Mouse (Mus musculus) thymus, postnatal 4 days (tissue): ENCODE measurements around the gene Ifitm5.

Experiments used
- DNase-seq: peaks from one replicate; pipeline ENCODE4 v3.0.0; 2021

Ifitm5 gene

DNA sequence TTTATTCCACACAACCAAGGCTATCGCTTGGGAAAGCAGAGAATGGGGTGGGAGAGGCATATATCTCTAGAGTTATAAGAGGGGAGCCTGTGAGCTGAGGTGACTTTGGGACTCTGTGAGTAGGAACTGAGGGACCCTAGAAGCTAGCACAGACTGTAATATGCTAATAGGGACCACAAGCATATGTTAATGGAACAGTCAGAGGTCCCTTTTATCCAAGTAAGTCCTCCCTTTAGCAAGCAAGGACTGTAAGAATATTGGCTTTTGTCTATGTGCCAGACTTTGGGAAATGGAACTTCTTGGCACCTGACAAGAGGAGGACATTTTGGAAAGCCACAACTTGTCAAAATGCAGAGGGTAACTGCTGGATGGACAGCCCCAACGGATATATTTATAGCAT lies 11.2 kb downstream of the Ifitm5 start:
- DNase-seq: no peak

DNA sequence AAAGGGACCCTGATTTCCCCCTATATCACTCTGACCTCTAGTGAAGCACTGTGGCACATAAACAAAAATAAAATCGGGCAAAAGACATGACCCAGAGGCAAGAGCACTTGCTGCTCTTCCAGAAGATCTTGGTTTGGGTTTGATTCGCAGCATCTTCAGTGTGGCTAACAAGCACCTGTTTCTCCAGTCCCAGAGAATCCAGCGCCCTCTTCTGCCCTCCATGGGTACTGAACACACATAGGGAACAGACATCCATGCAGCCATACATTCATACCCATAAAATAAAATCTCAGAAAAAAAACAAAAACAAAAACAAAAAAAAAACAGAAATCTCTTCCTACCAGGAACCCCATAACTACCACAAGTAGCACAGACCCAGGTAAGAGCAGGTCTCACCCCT lies 11.7 kb downstream of the Ifitm5 start:
- peak; percentile 58 for DNase-seq

DNA sequence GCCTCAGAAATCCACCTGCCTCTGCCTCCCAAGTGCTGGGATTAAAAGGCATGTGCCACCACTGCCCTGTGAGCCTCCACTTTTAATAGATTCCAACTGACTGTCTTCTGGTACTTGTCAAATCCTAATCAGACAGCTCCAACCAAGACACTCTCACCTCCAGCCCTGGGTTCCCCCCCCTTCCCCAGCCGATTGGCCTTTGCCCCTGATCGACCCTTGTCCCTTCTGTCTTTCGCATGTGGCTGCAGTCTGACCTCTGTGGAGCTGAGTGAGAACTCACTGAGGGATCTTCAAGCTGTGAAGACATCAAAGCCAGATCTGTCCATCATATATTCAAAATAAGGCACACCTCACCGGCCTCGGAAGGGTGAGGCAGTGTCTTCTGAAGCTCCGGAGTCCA lies 22.9 kb downstream of the Ifitm5 start:
- DNase-seq: no peak

DNA sequence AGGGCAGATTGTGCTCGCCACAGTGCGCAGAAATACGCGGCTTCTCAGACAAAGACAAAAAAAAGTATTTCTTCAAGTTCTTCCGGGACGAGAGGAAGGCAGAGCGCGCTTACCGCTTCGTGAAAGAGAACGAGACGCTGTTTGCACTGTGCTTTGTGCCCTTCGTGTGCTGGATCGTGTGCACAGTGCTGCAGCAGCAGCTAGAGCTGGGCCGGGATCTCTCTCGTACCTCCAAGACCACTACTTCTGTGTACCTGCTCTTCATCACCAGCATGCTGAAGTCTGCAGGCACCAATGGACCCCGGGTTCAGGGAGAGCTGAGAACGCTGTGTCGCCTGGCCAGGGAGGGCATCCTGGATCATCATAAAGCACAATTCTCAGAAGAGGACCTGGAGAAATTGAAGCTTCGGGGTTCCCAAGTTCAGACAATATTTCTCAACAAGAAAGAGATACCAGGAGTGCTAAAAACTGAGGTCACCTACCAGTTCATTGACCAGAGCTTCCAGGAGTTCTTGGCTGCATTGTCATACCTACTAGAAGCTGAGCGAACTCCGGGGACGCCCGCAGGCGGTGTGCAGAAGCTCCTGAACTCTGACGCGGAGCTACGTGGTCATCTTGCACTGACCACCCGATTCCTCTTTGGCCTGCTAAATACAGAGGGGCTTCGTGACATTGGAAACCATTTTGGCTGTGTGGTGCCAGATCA lies 26.9 kb downstream of the Ifitm5 start:
- no peak for DNase-seq

DNA sequence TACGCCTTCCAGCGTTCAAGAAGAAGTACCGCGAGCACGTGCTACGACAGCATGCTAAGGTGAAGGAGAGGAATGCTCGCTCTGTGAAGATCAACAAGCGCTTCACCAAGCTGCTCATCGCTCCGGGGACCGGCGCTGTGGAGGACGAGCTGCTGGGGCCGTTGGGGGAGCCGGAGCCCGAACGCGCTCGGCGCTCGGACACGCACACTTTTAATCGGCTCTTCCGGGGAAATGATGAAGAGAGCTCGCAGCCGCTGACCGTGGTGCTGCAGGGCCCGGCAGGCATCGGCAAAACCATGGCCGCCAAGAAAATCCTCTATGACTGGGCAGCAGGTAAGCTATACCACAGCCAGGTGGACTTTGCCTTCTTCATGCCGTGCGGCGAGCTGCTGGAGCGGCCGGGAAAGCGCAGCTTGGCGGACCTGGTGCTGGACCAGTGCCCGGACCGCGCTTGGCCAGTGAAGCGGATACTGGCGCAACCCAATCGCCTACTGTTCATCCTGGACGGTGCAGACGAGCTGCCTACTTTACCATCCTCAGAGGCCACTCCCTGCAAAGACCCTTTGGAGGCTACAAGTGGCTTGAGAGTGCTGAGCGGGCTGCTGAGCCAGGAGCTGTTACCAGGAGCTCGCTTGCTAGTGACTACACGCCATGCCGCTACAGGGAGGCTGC lies 27.6 kb downstream of the Ifitm5 start:
- peak; percentile 47 for DNase-seq

DNA sequence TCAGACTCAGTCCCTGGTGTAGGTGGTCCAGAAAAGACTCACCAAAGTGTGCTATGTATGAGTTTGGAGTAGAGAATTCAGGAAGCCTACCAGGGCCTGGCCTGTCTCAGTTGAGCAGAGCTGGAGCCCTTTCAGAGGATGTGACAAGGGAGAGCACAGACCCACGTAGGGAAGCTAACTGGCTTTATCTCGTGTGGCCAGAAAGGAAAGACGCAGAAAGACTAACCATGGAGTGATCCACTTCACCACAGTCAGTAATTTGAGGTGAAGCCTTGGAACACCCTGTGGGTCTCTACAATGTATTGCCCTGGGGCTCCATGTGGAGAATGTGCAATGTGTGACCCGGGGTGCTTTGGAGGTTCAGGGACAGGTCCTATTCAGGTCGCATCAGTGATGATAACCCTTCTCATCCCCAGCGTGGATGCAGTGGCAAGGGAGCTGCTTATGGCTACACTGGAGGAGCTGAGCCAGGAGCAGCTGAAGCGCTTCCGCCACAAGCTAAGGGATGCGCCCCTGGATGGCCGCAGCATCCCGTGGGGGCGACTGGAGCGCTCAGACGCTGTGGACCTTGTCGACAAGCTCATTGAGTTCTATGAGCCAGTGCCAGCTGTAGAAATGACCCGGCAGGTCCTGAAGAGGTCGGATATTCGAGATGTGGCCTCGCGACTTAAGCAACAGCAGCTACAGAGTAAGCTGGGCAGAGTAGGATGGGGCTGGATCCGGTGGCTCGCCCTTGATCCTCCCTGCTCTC lies 28.7 kb downstream of the Ifitm5 start:
- no peak for DNase-seq

DNA sequence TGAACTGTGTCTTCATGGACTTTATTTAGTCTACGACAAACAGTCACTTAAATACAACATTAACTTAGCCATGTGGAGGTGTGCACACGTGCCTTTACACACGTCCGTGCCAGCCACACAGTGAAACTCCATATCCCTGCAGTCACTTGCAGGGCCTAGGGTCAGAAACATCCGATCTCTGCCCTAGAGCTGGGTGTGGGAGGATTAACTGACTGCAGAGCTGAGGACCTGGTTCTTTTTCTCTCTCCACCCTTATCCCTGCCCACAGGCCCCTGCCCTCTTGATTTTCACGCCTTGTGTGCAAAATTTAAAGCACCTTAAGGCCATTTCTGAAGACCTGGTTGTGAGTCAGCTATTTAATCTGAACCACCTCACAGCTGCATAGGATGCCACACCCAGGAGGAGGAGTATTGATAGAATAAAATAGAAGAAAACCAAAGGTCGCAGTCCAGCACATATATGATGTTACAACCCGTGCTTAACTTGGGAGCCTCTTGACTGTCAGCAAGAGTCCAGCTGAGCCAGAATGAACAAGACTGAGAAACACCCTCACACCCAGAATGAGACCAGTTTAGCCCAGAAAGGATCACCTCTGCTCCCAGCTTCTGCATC lies 29.6 kb downstream of the Ifitm5 start, which contains the start of gene Nlrp6:
TSS of gene Nlrp6 (plus strand) at position 485 of the 612 bp plus-strand sequence.
- DNase-seq: no peak

DNA sequence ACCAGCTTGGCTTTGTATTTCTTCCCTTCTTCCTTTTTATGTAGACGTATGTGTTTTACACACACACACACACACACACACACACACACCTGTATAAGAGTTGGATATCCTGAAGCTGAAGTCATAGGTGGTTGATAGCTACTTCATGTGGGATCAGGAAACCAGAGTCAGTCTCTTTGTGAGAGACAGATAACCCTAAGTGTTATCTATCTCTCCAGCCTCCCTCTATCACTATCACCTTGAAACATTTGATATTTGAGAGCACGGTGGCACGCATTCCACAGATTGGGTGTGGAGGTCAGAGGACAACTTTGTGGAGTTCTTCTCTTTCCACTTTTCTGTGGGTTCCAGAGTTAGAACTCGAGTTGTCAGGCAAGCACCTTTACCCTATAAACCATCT lies 30.2 kb downstream of the Ifitm5 start:
- no peak for DNase-seq

DNA sequence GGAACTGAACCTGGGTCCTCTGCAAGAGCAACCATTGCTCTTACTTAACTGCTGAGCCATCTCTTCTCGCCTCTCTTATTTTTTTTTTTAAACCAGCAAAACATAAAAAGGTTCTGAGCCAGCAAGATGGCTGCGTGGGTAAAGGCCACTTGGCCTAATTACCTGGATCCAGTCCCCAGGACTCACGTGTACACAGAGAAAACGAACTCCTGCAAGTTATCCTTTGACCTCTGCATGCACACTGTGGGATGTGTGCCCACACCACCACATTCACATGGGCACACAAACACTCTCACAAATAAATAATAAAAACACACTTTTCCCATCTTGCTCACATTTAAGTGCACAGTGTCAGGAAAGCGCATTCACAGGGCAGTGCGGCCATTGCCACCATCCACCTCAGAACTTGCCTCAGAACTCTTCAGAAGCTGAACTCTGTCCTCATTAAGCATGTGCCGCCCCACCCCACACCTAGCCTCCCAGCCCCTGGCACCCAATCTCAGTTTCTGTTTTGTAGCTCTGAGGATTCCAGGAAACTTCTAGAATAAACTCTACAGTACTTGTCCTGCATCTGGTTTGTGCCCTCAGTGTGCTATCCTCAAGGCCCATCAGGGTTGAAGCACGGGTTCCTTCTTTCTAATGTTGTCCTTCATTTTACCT lies 35.9 kb downstream of the Ifitm5 start:
- no peak for DNase-seq

DNA sequence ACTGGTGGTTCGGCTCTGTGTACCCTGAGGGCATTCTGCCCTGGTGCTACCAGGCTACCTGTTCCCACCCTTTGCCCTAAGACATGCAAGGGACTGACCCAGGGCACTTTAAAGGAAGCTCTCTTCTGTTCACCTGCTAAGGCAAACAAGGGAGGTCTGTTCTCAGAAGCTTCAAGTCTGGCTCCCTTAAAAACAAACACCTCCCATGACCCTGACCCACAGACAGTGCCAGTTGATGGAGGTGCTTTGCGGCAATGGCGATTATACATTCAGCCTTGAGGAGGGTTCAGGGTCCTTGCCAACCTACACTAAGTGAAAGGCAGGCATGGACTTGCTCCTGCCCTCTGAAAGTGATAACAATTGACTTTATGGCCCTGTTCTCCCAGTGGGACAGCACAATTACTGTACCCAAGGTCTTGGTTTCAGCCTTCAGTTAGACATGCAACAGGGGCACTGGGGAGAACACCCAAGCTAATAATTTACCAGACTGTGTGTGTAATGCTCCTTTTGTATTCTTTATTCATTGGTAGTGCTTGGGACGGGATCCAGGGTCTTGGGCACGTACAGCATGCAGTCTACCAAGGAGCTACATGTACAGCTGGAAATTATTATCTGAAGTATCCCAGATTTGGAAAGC lies 37.1 kb downstream of the Ifitm5 start:
- DNase-seq: no peak

DNA sequence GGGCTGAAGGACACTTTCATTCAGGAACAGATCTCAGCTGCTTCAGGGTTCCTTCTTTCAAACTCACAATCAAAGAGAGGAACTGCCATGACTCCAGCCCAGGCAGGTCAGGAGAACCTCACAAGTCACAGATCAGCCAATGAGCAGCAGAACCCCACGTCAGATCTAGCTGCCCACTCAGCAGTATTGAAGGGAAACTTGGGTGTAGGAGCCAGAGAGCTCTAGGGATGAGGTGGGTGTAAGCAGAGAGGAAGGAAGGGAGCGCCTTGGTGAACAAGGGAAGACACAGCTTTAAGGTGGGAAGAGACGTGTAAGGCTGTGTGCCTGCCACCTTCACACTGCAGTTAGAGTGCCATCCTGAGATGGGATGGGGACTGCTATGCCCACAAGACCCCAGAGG lies 37.8 kb downstream of the Ifitm5 start:
- no peak for DNase-seq

DNA sequence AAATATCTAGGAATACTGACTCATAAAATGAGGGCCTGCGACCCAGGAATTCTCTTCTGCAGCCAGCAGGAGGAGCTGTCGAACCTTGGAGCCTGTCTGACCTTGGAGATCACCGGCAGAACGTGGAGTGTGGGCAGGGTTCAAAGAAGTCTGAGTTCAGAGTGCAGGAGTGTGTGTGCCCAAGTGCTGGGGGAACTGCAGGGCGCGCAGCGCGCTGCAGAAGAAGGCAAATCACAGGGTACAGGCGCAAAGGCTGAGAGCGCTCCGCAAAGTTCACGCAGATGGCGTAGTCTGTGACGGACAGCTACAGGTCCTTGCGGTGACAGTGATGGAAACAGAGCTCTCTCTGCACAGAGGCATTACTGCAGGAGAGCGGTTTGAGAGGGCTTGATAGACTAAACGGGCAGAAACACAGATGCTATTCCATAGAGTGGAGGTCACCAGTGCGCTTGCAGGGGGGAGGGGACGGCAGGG lies 41.4 kb downstream of the Ifitm5 start:
- peak; percentile 87 for DNase-seq

DNA sequence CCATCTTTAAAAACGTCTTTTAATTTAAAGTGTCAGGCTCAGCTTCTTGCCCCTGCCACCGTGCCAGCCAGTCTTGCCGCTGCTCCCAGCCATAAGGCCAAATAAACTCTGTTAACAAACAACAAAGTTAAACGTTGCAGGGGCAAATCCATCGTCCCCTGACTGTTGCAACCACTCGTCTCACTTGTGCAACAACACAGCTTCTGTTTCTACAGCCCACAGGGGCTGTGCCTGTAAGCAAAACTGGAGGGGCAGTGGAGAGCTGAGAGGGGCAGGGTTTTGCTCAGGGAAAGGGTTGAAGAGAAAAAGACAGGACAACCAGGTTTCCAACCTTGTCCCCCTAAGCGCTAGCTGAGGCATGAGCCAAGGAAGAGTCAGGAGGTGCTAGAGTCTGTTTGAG lies 41.9 kb downstream of the Ifitm5 start:
- no peak for DNase-seq

DNA sequence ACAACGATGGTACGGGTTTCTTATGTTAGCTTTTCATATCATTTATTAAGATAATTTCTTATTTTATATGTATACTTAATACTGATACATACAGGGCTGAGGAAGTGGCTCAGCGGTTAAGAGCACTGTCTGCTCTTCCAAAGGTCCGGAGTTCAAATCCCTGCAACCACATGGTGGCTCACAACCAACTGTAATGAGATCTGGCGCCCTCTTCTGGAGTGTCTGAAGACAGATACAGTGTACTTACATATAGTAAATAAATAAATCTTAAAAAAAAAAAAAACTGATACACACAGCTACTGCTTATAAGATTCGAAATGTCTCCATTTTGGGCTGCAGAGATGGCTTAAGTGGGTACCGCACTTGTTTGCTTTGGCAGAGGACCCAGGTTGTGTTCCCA lies 42.4 kb downstream of the Ifitm5 start:
- DNase-seq: no peak

DNA sequence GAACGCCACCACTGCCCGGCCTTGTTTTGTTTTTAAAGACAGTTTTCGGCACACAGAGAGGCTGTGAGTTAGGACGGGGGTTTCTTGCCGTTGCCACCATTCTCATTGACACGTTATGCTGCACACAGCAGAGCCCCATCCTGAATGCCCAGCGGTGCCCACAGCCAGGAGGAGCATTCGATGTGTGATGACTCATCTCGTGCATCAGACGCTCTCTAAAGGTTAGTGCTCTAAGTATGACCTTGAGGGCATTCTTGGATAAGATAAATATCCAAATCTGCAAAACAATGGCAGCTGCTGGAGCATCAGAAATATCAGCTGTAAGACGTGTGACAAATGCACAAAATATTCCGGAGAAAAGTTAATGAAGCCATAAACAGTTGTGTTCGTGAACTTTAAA lies 43.0 kb downstream of the Ifitm5 start:
- no peak for DNase-seq

DNA sequence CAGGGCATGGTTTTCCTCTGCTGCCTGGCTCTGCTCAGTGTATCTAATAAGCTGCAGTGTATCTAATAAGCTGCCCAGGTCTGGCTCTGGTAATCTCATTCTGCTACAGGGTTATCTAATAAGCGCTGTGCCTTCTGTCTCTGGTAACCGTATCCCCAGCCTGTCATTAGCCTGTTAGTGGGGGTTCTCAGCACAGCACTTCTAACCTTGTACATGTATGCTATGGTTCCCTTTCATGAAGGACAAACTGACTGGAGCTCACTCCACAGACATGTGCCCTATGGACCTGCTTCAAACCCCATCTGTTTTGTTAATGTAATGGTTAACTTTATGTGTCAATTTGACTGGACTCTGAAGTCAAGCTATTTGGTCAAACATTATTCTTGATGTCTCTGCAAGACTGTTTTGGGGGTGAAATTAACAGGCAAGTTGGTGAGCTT lies 44.4 kb downstream of the Ifitm5 start:
- no peak for DNase-seq

DNA sequence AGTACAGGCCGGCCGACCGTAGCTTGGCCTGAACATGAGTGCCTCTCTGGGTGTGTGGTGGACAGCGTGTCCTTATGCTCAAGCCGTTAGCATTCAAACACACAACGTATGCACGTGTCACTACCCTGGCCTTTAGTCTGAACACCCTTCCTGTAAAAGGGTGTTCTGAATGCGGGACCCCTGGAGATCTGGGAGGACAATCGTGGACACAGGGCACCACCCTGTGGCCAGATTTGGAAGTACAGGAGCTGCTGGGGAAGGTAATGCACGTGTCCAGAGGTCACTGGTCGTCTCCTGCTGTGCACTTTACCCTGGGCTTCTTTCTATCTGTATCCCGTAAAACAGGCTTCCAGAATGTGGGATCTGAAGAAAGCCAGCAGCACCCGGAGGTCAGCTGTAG lies 46.9 kb downstream of the Ifitm5 start:
- DNase-seq: peak; percentile 90

DNA sequence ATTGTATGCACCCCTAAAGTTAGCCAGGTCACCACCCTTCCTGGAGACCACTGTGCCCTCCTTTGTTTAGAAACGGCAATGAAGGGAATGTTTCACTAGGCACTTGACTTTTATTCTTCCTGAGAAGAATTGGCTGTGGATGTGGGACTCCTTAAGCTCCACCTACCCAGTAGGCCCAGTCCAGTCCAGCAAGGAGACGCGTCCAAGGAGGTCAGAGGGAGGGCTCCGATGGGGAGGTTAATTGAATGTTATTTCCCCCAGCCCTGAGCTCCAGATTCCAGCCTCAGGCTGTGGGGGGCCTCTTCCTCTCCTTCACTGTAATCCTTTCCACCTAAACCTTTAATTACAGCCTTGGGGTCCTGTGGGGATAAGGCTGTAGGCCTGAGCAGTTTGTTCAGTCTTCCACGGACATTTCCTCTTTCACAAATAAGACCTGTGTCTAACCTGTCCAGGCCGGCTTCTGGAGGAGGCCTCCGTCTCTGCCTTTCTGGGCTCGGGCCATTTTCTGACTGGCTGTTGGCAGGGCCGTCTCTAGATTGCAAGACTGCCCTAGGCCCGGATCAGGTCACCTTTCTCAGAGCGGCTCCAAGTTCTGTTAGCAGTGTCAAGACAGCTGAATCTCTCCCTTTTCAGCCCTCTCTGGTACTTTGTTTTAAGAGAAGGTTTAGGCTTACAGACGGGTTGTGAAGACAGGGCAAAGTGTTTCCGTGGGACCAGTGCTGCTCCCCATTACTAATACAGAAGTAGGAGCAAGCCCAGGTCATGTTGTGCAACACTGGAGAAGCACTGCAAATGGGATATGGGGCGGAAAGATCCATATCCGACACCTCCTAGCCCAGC lies 47.8 kb downstream of the Ifitm5 start:
- no peak for DNase-seq

DNA sequence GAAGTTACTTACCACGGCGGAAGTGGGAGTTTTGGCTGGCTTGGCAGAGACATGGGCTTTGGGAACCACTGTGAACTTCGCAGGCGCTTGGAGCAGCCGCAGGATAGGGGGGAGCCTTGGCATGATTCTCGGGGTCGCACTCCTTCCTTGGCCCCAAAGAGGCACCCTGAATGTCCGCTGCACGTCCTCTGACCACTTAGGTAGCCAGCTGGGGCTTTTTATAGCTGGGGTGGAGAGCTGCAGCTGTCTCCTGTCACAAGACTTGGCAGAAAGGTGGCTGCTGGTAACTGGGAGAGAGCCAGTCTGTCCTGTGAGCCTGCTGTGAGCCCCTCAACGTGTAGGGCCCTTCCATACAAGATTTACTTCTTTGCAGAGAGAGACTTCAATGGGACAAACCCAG lies 49.9 kb downstream of the Ifitm5 start, which contains the start of gene Cox8b:
TSS of gene Cox8b (minus strand) at position 227 of the 400 bp plus-strand sequence.
- no peak for DNase-seq

DNA sequence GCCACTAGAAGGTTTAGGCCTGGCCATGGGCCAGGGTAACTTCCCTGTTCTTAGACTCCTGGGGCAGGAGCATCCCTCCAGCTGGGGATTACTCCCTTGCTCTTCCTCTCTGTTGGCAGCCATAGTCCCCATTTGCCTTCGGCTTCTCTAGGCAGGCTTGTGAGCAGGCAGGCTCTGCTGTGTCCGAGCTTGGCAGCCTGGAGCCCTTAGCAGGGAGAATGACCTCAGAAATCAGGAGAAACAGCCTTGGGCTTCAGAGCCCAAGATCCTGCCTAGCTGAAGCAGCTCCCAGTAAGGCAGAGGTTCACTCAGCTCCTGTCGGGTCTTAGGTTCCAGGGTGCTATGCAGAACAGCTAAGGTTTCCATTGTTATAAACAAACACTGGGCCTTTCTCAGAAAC lies 51.0 kb downstream of the Ifitm5 start:
- DNase-seq: no peak
